Mouse (Mus musculus) olfactory bulb, adult 2 months (tissue): Measurements from ENCODE around the gene Cisd1.

ENCODE experiments used
- CTCF ChIP-seq: fragments of 200-500 bp; IDR thresholded peaks from 2 replicates; pipeline ENCODE4 v1.5.1; 2012; ENCODE audit warnings: low read depth, mild to moderate bottlenecking, low read length, moderate library complexity; ENCODE audit not compliant: insufficient read depth
- POLR2A ChIP-seq: fragments of 200-500 bp; IDR thresholded peaks from 2 replicates; pipeline ENCODE4 v1.6.1; 2012; ENCODE audit warnings: mild to moderate bottlenecking, low read depth, low read length, moderate library complexity; ENCODE audit not compliant: insufficient read depth

DNA sequence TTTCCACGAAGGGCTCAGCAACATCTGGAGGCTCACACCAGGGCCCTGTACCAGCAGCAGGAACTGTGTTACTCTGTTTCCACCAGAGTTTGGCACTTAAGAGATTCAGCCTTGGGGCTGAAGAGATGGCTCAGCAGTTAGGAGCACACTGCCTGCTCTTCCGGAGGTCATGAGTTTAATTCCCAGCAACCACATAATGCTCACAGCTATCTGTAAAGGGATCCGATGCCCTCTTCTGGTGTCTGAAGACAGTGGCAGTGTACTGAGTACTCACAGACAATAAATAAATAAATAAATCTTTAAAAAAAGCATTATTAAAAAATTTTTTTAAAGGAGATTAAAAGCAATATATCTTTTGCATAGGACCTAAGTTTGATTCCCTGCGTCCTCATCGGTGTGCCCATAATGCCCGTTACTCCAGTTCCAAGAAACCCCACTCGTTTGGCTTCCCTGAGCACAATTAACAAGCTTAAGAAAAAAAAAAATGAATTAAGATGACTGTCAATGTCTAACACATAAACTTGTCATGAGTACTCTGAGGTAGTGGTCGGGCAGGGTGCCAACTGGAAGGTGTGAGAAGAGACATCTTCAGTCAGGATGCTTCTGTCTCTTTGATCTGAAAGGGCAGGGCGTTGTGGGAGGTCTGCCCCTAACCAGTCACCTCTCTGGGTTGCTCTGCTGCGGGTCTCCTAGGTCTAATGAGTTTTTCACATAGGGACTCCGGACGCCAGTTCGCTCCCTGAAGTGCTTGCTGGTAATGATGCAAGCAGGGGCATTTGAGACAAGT, 2.2 kb upstream of the Cisd1 start:
- TF ChIP-seq POLR2A = no peak
- TF ChIP-seq CTCF = no peak
